Mouse (Mus musculus) intestine, embryonic 16.5 days (tissue): ENCODE results near the gene Ampd3. TPM values are rescaled to one million over a fixed set of nuclear protein-coding genes. Genes with fewer than 3 reads are reported as not detected.
A peak's percentile ranks its signal among the peaks of the same experiment; 100 is the strongest.

Experiments used
- ATAC-seq: fragments of 200-750 bp; cut with Nextera tagmentation; 2 replicates; pipeline ENCODE4 v1.8.0; 2017; ENCODE audit warnings: moderate TSS enrichment, moderate library complexity
- H3K27ac ChIP-seq: fragments of 300-500 bp; sonication (generic); 2 replicates; pipeline ENCODE4 v1.5.1; 2014; ENCODE audit warnings: mild to moderate bottlenecking, low read length
- H3K27me3 ChIP-seq: fragments of 300-500 bp; sonication (generic); replicated peaks from 2 replicates; pipeline ENCODE4 v1.6.1; 2014; ENCODE audit warnings: low read length, control low read depth, mixed read lengths; ENCODE audit not compliant: control insufficient read depth, insufficient read depth
- H3K36me3 ChIP-seq: fragments of 300-500 bp; sonication (generic); 2 replicates; pipeline ENCODE4 v1.6.1; 2014; ENCODE audit warnings: low read length, control low read depth; ENCODE audit not compliant: control insufficient read depth, insufficient read depth
- H3K4me1 ChIP-seq: fragments of 300-500 bp; sonication (generic); 2 replicates; pipeline ENCODE4 v1.6.1; 2014; ENCODE audit warnings: low read length, control low read depth, mixed read lengths; ENCODE audit not compliant: control insufficient read depth, insufficient read depth
- H3K4me2 ChIP-seq: fragments of 300-500 bp; sonication (generic); 2 replicates; pipeline ENCODE4 v1.6.1; 2014; ENCODE audit warnings: low read depth, low read length, control low read depth
- H3K4me3 ChIP-seq: fragments of 300-500 bp; sonication (generic); 2 replicates; pipeline ENCODE4 v1.5.1; 2014; ENCODE audit warnings: mild to moderate bottlenecking, low read length
- H3K9ac ChIP-seq: fragments of 300-500 bp; sonication (generic); 2 replicates; pipeline ENCODE4 v1.6.1; 2014; ENCODE audit warnings: low read depth, low read length
- H3K9me3 ChIP-seq: fragments of 300-500 bp; sonication (generic); 2 replicates; pipeline ENCODE4 v1.6.1; 2016; ENCODE audit warnings: low read length, control low read depth; ENCODE audit not compliant: control insufficient read depth
- WGBS: fragments of 180-500 bp; shearing (Covaris S2); extraction: QIAGEN DNeasy Blood & Tissue Kit; methylation state at CpG from one replicate; pipeline ENCODE4 v1.1.7; 2014; 5-methylcytosine and 5-hydroxymethylcytosine counted together
- polyA plus RNA-seq: library from polyadenylated mRNA; unstranded; fragments of >200 nt; fragmentation: Nextera tagmentation; extraction: Ambion mirVana; gene quantifications from 2 replicates; pipeline ENCODE4 v1.2.1, GENCODE M21; 2015

Gene Ampd3
- polyA plus RNA-seq, 1 experiment from 2014 or later, result 4.0 TPM

GRCm38 (mm10) chr7:110777146-110778001, 9.4 kb downstream of the Ampd3 start:
- ATAC-seq, result no peak
- WGBS, result 86% methylated on average over 18 of the region's 18 CpGs
- no peak overlapping the region for H3K9ac ChIP-seq
- H3K9me3 ChIP-seq, result no peaks in the 10 kb centered on the region
- no peaks in the 10 kb centered on the region for H3K36me3 ChIP-seq
- no peak overlapping the region for H3K4me3 ChIP-seq
- no peaks in the 10 kb centered on the region for H3K27me3 ChIP-seq
- H3K4me1 ChIP-seq, result peaks cover 29% of the 10 kb centered on the region
- no peak overlapping the region for H3K4me2 ChIP-seq
- H3K27ac ChIP-seq, result no peak overlapping the region

GRCm38 (mm10) chr7:110778933-110779332, 10.9 kb downstream of the Ampd3 start:
- ATAC-seq, result no peak
- H3K4me2 ChIP-seq, result no peak overlapping the region
- H3K9me3 ChIP-seq, result no peaks in the 10 kb centered on the region
- H3K36me3 ChIP-seq, result no peaks in the 10 kb centered on the region
- H3K27me3 ChIP-seq, result no peaks in the 10 kb centered on the region
- peaks cover 27% of the 10 kb centered on the region for H3K4me1 ChIP-seq
- H3K4me3 ChIP-seq, result no peak overlapping the region
- H3K27ac ChIP-seq, result no peak overlapping the region
- no peak overlapping the region for H3K9ac ChIP-seq
- 86% methylated on average over 7 of the region's 7 CpGs for WGBS

GRCm38 (mm10) chr7:110779605-110780111, 11.7 kb downstream of the Ampd3 start:
- no peaks in the 10 kb centered on the region for H3K36me3 ChIP-seq
- no peaks in the 10 kb centered on the region for H3K9me3 ChIP-seq
- H3K27ac ChIP-seq, result no peak overlapping the region
- H3K4me1 ChIP-seq, result peaks cover 23% of the 10 kb centered on the region
- no peak overlapping the region for H3K4me3 ChIP-seq
- WGBS, result 85% methylated on average over 8 of the region's 8 CpGs
- no peak overlapping the region for H3K4me2 ChIP-seq
- no peaks in the 10 kb centered on the region for H3K27me3 ChIP-seq
- no peak for ATAC-seq
- H3K9ac ChIP-seq, result no peak overlapping the region

- Histone ChIP-seq H3K4me2 (no peak overlapping the region), H3K27me3 (no peaks in the 10 kb centered on the region), H3K9ac (no peak overlapping the region), H3K4me3 (no peak overlapping the region), H3K36me3 (no peaks in the 10 kb centered on the region), H3K27ac (no peak overlapping the region), H3K9me3 (no peaks in the 10 kb centered on the region), H3K4me1 (peaks cover 23% of the 10 kb centered on the region)
- 75% methylated on average over 4 of the region's 4 CpGs for WGBS
- no peak for ATAC-seq
Measured at GRCm38 (mm10) chr7:110780520-110780919, 12.5 kb downstream of the Ampd3 start.

- H3K4me2 ChIP-seq, result no peak overlapping the region
- no peak overlapping the region for H3K9ac ChIP-seq
- no peak overlapping the region for H3K27ac ChIP-seq
- peak; percentile 31; the same call in 1 of the 2 replicates for ATAC-seq
- H3K36me3 ChIP-seq, result no peaks in the 10 kb centered on the region
- 44% methylated on average over 2 of the region's 2 CpGs for WGBS
- no peaks in the 10 kb centered on the region for H3K9me3 ChIP-seq
- H3K4me1 ChIP-seq, result peaks cover 23% of the 10 kb centered on the region
- H3K27me3 ChIP-seq, result no peaks in the 10 kb centered on the region
- H3K4me3 ChIP-seq, result no peak overlapping the region
Measured at GRCm38 (mm10) chr7:110781231-110781711, 13.3 kb downstream of the Ampd3 start.

GRCm38 (mm10) chr7:110782135-110782534, 14.1 kb downstream of the Ampd3 start:
- no peaks in the 10 kb centered on the region for H3K27me3 ChIP-seq
- WGBS, result 58% methylated on average over 7 of the region's 7 CpGs
- no peak overlapping the region for H3K27ac ChIP-seq
- no peak overlapping the region for H3K4me3 ChIP-seq
- no peaks in the 10 kb centered on the region for H3K36me3 ChIP-seq
- no peaks in the 10 kb centered on the region for H3K9me3 ChIP-seq
- peaks cover 16% of the 10 kb centered on the region; the same call in 1 of the 2 replicates for H3K4me1 ChIP-seq
- no peak for ATAC-seq
- H3K4me2 ChIP-seq, result no peak overlapping the region
- no peak overlapping the region for H3K9ac ChIP-seq

GRCm38 (mm10) chr7:110782845-110783478, 15.0 kb downstream of the Ampd3 start:
- Histone ChIP-seq H3K4me1 (peaks cover 15% of the 10 kb centered on the region; the same call in 1 of the 2 replicates), H3K4me2 (no peak overlapping the region), H3K27me3 (no peaks in the 10 kb centered on the region), H3K4me3 (no peak overlapping the region), H3K9ac (no peak overlapping the region), H3K9me3 (no peaks in the 10 kb centered on the region), H3K27ac (no peak overlapping the region), H3K36me3 (no peaks in the 10 kb centered on the region)
- WGBS, result 47% methylated on average over 10 of the region's 10 CpGs
- no peak for ATAC-seq

GRCm38 (mm10) chr7:110784965-110785364, 17.0 kb downstream of the Ampd3 start:
- ATAC-seq, result peak; percentile 49
- no peak overlapping the region; the same call in 1 of the 2 replicates for H3K27ac ChIP-seq
- 36% methylated on average over 8 of the region's 8 CpGs for WGBS

GRCm38 (mm10) chr7:110785741-110786146, 17.7 kb downstream of the Ampd3 start:
- Histone ChIP-seq H3K4me3 (no peak overlapping the region), H3K4me1 (peaks cover 15% of the 10 kb centered on the region; the same call in 1 of the 2 replicates), H3K36me3 (no peaks in the 10 kb centered on the region), H3K9me3 (no peaks in the 10 kb centered on the region), H3K4me2 (no peak overlapping the region), H3K9ac (no peak overlapping the region), H3K27ac (no peak overlapping the region), H3K27me3 (no peaks in the 10 kb centered on the region)
- WGBS, result 69% methylated on average over 3 of the region's 3 CpGs
- ATAC-seq, result no peak

More at GRCm38 (mm10) chr7:110784965-110785364, 17.0 kb downstream of the Ampd3 start:
- no peaks in the 10 kb centered on the region for H3K27me3 ChIP-seq
- H3K4me3 ChIP-seq, result no peak overlapping the region
- no peaks in the 10 kb centered on the region for H3K36me3 ChIP-seq
- H3K4me1 ChIP-seq, result peaks cover 15% of the 10 kb centered on the region; the same call in 1 of the 2 replicates
- H3K9me3 ChIP-seq, result no peaks in the 10 kb centered on the region
- no peak overlapping the region for H3K4me2 ChIP-seq
- no peak overlapping the region for H3K9ac ChIP-seq
